Mouse (Mus musculus): Measurements from ENCODE around the gene Zfp398.

The Zfp398 gene

GRCm38 (mm10) chr6:47835482-47835983 lies at the start of gene Zfp398:
Zfp398 (plus strand) TSS chr6:47835661.
- peak; percentile 95 for DNase-seq

DNA sequence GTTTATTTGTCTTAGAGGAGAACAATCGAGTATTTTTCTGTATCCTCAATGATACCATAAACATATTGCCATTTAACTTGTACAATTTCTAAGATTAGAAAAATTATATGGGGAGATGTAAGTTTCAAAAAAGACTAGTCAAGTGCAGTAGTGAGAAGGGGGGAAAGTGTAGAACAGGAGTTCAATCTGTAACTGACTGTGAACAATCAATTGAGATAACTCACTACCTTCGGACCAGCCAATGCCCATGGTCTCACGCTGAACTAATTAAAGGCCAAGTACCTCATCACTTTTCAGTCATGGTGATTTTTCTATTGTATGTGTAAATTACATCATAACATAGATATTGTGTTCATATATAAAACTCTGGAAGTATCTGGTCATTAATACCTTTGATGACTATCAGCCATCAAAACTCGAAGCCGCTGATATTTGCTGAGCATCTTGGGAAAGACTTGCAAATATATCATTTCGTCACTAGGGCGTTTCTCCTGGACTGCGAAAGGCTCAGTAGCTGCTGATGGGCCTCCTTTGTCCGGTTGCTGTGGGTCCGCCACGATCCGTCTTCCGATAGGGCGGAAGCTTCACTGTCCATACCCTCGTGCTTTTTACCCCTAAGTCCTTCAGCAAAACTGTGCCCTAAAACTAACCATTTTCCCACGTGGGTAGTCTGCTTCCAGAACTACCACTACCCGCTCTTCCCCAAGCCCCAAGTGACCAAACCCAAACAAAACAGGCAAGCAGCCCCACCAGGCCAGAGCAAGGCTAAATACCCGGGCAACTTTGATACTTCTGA lies 47.3 kb upstream of the Zfp398 start:
- peak; percentile 91 for DNase-seq

DNA sequence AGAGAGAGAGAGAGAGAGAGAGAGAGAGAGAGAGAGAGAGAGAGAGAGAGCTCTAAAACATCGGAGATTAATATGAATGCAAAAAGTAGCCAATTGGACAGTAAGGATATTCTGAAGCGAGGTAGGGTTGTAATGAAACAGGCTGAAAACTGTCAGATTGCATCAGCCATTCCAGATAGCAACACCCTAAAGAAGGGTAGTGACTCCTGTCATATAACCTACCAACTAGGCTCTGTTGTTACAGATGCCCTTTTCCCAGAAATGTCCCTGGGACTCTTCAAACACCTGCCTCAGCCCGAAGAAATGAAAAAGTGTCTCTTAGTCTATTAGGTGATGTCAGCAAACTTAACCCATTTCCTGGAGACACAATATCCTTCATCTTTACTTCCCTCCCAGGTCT lies 46.6 kb upstream of the Zfp398 start:
- no peak for DNase-seq

GRCm38 (mm10) chr6:47790745-47791144 lies 44.7 kb upstream of the Zfp398 start:
- DNase-seq, result no peak

DNA sequence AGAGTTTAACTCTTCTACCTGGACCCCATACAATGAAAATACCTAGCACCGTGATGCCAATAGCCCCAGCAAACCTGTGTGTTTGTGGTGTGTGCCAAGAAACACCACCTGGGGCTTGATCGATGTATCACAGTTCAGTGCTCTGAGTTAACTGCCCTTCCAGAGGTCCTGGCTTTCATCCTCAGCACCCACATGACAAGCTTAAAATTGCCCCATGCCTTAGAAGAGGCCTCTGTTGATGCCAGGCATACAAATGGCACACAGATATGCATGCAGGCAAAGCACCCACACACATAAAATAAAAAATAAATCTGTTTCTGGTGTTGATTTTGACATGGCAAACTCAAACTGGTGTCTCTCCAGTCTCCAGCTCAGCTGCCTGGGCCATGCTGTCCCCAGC lies 42.9 kb upstream of the Zfp398 start:
- no peak for DNase-seq

DNA sequence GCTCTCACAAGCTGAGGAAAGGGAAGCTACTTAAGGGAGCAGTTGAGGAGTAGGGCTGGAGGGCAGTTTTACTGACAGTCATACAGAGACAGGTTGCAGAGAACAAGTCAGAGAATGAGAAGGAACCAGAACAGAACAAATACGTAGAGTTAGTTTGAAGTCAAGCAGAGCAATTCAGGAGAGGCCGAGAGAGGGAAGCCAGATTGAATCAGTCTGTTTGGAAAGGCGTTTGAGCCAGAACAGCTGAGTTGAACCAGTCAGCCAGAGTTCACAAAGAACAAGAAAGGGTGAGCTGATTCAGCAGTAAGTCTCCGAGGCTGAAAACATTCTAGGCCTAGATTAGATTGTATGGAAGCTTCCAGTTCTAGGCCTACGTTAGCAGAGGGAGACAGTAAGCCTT lies 42.2 kb upstream of the Zfp398 start:
- no peak for DNase-seq

DNA sequence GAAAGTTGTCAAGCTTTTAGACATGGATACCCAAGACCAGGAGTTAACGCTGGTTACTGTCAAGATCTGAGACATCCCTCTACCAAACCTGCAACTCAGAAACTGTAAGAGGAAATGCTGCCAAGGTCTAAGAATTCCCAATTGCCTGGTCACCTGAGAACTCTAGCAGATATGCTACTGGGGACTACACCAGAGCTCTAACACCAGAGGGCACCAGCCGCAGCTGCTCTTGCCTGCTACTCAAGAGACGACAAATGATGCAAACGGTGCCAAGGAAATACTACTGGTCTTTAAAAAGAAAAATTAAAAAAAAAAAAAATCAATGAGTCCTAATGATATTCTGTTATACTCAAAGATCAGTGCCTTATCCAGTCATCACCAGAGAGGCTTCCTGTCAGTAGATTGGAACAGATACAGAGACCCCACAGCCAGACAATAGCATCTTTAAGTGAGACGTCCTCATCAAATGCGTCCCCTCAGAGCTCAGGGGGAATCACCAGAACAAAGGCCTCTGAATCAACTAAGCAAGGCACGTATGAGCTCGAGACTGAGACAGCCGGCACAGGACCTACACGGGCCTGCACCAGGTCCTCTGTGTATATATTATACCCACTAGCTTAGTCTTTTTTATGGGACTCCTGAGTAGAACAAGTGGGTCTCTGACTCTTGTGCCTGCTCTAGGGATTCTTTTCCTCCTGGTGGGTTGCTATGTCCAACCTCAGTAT lies 41.2 kb upstream of the Zfp398 start:
- no peak for DNase-seq

GRCm38 (mm10) chr6:47799079-47799478 lies 36.4 kb upstream of the Zfp398 start:
- DNase-seq, result no peak

- DNase-seq, result no peak
These were observed 29.9 kb upstream of the Zfp398 start for GRCm38 (mm10) chr6:47805520-47805919.

- no peak for DNase-seq
These were observed 28.0 kb upstream of the Zfp398 start for GRCm38 (mm10) chr6:47807419-47807818.

DNA sequence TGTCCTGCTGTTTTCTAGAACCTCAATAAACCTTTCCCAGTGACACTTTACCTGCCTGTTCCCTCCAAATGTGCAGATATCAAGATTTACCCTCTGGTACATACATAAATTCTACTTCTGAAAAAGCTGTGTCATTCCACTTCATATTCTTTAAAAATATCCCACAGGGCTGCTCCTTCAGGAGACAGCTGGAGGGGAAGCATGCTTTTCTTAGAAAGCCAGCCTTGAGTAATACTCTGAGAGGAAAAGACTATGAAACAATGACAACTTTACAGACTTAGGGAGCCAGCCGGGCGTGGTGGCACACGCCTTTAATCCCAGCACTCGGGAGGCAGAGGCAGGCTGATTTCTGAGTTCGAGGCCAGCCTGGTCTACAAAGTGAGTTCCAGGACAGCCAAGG lies 26.9 kb upstream of the Zfp398 start:
- no peak for DNase-seq

DNA sequence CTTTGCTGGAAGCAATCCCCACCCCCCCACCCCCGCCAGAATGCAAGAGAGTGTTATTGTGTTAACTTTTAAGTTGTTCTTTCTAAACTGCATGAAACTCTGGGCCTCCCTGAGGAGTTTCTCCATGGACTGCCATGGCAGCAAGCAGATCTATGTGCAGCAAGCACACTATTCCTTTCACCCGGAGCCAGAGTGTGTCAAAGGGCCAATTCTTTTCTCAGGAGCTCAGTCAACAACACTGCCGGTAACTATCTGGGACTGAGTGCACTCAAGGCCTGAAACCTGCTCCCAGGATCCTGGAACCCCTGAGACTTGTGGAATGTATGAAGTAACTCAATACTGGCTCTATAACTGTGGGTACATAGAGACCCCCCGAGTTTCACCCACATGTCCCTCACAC lies 26.4 kb upstream of the Zfp398 start:
- DNase-seq, result no peak

GRCm38 (mm10) chr6:47810181-47810580 lies 25.3 kb upstream of the Zfp398 start:
- DNase-seq, result no peak

GRCm38 (mm10) chr6:47811324-47811723 lies 24.1 kb upstream of the Zfp398 start:
- no peak for DNase-seq

- DNase-seq, result no peak
These were observed 23.1 kb upstream of the Zfp398 start for GRCm38 (mm10) chr6:47812271-47812915.

DNA sequence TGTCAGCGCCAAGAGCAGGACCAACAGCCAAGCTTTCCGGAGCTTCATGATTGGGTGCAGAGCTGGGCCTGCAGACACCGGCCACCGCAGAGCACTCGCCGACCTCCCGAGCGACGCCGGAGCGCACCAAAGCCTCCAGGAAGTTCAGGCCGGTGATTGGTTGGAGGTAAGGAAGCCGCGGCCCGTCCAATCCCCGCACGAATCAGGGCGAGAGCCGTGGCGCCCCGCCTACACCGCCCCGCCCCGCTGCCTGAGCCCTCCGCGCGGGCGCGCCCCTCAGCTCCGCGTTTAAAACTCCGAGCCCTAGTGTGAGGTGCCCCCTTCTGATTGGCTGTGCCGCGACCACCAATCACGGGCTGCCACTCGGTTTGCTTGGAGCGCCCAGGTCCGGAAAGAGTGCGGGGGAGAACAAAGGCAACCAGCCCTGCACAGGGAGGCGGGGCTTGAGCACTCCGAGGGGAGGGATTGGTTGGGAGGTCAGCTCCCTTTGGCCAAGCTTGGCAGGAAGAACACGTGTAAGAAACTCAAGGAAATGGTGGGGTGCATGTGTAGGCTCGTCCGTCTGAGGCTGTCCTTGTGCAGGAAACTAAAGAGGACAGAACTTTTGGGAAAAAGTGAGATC lies 22.1 kb upstream of the Zfp398 start, which contains the start of gene Pdia4:
TSS of gene Pdia4 (minus strand) at position 174 of the 622 bp plus-strand sequence.
- peak; percentile 98 for DNase-seq

- no peak for DNase-seq
These were observed 19.3 kb upstream of the Zfp398 start for GRCm38 (mm10) chr6:47816151-47816550.

DNA sequence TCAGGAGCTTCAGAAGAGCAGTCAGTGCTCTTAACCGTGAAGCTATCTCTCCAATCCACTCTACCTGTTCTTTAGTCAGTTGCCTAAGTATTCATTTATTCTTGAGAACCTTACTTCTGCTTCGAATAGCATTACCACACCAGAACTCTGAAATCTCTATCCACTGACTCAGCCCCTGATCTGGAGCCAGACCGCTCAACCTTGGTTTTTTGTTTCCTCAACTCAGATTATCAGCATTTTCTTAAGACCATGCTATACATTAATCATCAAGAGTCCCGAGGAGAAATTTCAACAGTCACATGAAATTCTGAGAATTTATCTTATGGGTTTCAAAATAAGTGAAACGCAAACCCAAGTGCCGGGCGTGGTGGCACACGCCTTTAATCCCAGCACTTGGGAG lies 16.7 kb upstream of the Zfp398 start:
- no peak for DNase-seq

GRCm38 (mm10) chr6:47819626-47820325 lies 15.7 kb upstream of the Zfp398 start:
- DNase-seq, result no peak

DNA sequence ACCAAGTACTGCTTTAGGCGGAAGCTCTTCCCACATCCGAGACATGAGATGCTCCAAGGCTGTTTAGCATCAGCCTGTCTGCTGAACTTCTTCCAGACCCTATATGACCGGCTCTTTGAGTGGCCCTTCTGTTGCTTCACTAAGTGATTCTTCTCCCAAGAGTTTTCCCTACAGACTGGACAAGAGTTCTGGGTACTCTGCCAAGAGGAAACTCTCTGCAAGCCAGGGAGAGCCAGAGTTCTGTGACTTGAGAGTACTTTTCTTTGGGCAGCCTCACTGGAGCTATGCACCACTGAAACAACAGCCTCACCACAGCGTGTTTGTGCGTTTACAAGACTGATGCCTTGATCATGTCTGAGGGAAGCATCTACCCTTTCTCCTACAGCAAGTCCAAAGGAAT lies 14.2 kb upstream of the Zfp398 start:
- no peak for DNase-seq

- DNase-seq, result no peak
These were observed 13.7 kb upstream of the Zfp398 start for GRCm38 (mm10) chr6:47821776-47822175.

GRCm38 (mm10) chr6:47824241-47824640 lies 11.2 kb upstream of the Zfp398 start:
- no peak for DNase-seq
